Mouse (Mus musculus): ENCODE data around the gene Zfp788. TPM values are rescaled to one million over a fixed set of nuclear protein-coding genes. Genes with fewer than 3 reads are reported as not detected.
"Not testable (repeated sequence)": the region's sequence is repeated elsewhere in the genome, so short reads cannot be mapped to it uniquely, and the experiment has no call there.

Gene Zfp788
- total and polyA plus RNA-seq, 2 experiments from 2014 or later: 4.5 to 5.0 TPM

DNA sequence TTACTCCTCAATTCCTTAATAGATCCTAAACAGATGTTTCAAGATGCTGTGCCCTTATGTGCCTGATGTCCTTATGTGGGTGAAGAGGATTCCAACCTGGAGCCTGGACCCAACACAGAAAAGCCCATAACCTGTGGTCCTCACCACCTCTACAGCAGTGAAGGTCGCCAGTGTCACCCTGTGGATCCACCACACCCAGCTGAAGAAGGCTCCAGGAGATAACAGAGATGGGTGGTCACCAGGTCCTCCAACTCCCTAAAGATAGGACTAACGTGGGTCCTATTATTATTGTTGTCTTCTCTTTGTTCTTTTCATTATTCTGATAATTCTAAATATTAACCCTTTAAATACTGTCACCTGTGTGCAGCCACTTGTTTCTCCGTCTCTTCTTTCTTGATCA, 21.3 kb upstream of the Zfp788 start:
- TF ChIP-seq EP300 (IDR thresholded peaks at IDR 0.05; ENCODE audit: low read depth): no peak
- no peak for TF ChIP-seq CTCF (IDR thresholded peaks at IDR 0.05; ENCODE audit: low read depth)
- DNase-seq (ENCODE audit: low spot score) (no peak), ATAC-seq (ENCODE audit: insufficient read depth, low read depth) (no peak)
- 69% methylated on average over 3 of the region's 3 CpGs for WGBS
- Histone ChIP-seq H3K9me3 (replicated peaks; ENCODE audit: control insufficient read depth, low read length) (no peaks in the 10 kb centered on the region), H3K36me3 (replicated peaks; ENCODE audit: control insufficient read depth, insufficient read depth, low read length) (peaks cover 25% of the 10 kb centered on the region), H3K9ac (replicated peaks; ENCODE audit: low read depth, low read length) (no peak overlapping the region), H3K4me2 (ENCODE audit: low read depth, low read length) (no peak overlapping the region), H3K27ac (ENCODE audit: low read depth) (no peak overlapping the region), H3K4me3 (ENCODE audit: low read depth, low read length) (no peak overlapping the region), H3K27me3 (ENCODE audit: control insufficient read depth, insufficient read depth, low read length) (no peaks in the 10 kb centered on the region), H3K4me1 (ENCODE audit: control insufficient read depth, insufficient read depth) (no peaks in the 10 kb centered on the region)

GRCm38 (mm10) chr7:41616241-41616640, 16.8 kb upstream of the Zfp788 start:
- not testable (repeated sequence) for H3K27me3 ChIP-seq (ENCODE audit: control insufficient read depth, insufficient read depth, low read length); H3K4me2 ChIP-seq (ENCODE audit: low read depth, low read length); H3K9me3 ChIP-seq (replicated peaks; ENCODE audit: control insufficient read depth, low read length); ATAC-seq (ENCODE audit: insufficient read depth, low read depth); H3K27ac ChIP-seq (ENCODE audit: low read depth); H3K9ac ChIP-seq (replicated peaks; ENCODE audit: low read depth, low read length); H3K4me3 ChIP-seq (ENCODE audit: low read depth, low read length); DNase-seq (ENCODE audit: low spot score); H3K4me1 ChIP-seq (ENCODE audit: control insufficient read depth, insufficient read depth)
- 86% methylated on average over 1 of the region's 1 CpGs for WGBS
- H3K36me3 ChIP-seq (replicated peaks; ENCODE audit: control insufficient read depth, insufficient read depth, low read length): peaks cover 29% of the 10 kb centered on the region

GRCm38 (mm10) chr7:41633221-41633984, 400 bp downstream of the Zfp788 start:
- peak overlapping the region; percentile 82 for H3K4me2 ChIP-seq (ENCODE audit: low read depth, low read length)
- ATAC-seq (ENCODE audit: insufficient read depth, low read depth) (peak; percentile 96), DNase-seq (ENCODE audit: low spot score) (peak; percentile 97)
- no peaks in the 10 kb centered on the region for H3K27me3 ChIP-seq (ENCODE audit: control insufficient read depth, insufficient read depth, low read length)
- TF ChIP-seq CTCF (IDR thresholded peaks at IDR 0.05; ENCODE audit: low read depth) (no peak), EP300 (IDR thresholded peaks at IDR 0.05; ENCODE audit: low read depth) (no peak)
- peak overlapping the region; percentile 61 for H3K9ac ChIP-seq (replicated peaks; ENCODE audit: low read depth, low read length)
- H3K36me3 ChIP-seq (replicated peaks; ENCODE audit: control insufficient read depth, insufficient read depth, low read length): peaks cover 14% of the 10 kb centered on the region
- under 1% methylated on average over 26 of the region's 26 CpGs for WGBS
- peak overlapping the region; percentile 97 for H3K27ac ChIP-seq (ENCODE audit: low read depth)
- H3K9me3 ChIP-seq (replicated peaks; ENCODE audit: control insufficient read depth, low read length): 0 out of 2 replicates have a peak, but pooled peaks cover 5% of the 10 kb centered on the region
- H3K4me3 ChIP-seq (ENCODE audit: low read depth, low read length): peak overlapping the region; percentile 63
- H3K4me1 ChIP-seq (ENCODE audit: control insufficient read depth, insufficient read depth): peaks cover 3% of the 10 kb centered on the region; the same call in 1 of the 2 replicates

GRCm38 (mm10) chr7:41674326-41674725, 41.3 kb downstream of the Zfp788 start:
- not testable (repeated sequence) for ATAC-seq (ENCODE audit: insufficient read depth, low read depth); H3K27me3 ChIP-seq (ENCODE audit: control insufficient read depth, insufficient read depth, low read length); H3K36me3 ChIP-seq (replicated peaks; ENCODE audit: control insufficient read depth, insufficient read depth, low read length); DNase-seq (ENCODE audit: low spot score); H3K9ac ChIP-seq (replicated peaks; ENCODE audit: low read depth, low read length); H3K4me3 ChIP-seq (ENCODE audit: low read depth, low read length); H3K4me1 ChIP-seq (ENCODE audit: control insufficient read depth, insufficient read depth); H3K27ac ChIP-seq (ENCODE audit: low read depth); H3K9me3 ChIP-seq (replicated peaks; ENCODE audit: control insufficient read depth, low read length); H3K4me2 ChIP-seq (ENCODE audit: low read depth, low read length)
- WGBS: 40% methylated on average over 1 of the region's 1 CpGs

Other genes with a start within 250 kb of the Zfp788 start
- 3.9 and 12.3 TPM in 2 replicates for gene AI987944, start 239.8 kb upstream of the Zfp788 start, total RNA-seq (2014; rRNA removed; ENCODE audit: low replicate concordance)
- 9.1 and 9.8 TPM in 2 replicates for gene AI987944, start 239.8 kb upstream of the Zfp788 start, polyA plus RNA-seq (2015; fragmentation: Nextera tagmentation; extraction: Ambion mirVana)
- 0.04 and 0.54 TPM in 2 replicates for gene Vmn2r57, start 184.5 kb upstream of the Zfp788 start, total RNA-seq (2014; rRNA removed; ENCODE audit: low replicate concordance)
- 0.10 and 0.11 TPM in 2 replicates for gene Vmn2r57, start 184.5 kb upstream of the Zfp788 start, polyA plus RNA-seq (2015; fragmentation: Nextera tagmentation; extraction: Ambion mirVana)
- gene Gm20449, start 133.8 kb upstream of the Zfp788 start, total RNA-seq (2014; rRNA removed; ENCODE audit: low replicate concordance): 1.1 TPM in 1 of 2 replicates, not detected in the other
- 0.04 TPM in 1 of 2 replicates, not detected in the other for gene Gm20449, start 133.8 kb upstream of the Zfp788 start, polyA plus RNA-seq (2015; fragmentation: Nextera tagmentation; extraction: Ambion mirVana)
- 3.4 and 5.0 TPM in 2 replicates for gene AW146154, start 133.3 kb upstream of the Zfp788 start, total RNA-seq (2014; rRNA removed; ENCODE audit: low replicate concordance)
- 5.2 and 5.3 TPM in 2 replicates for gene AW146154, start 133.3 kb upstream of the Zfp788 start, polyA plus RNA-seq (2015; fragmentation: Nextera tagmentation; extraction: Ambion mirVana)
- gene Gm6871, start 59.5 kb upstream of the Zfp788 start, total RNA-seq (2014; rRNA removed; ENCODE audit: low replicate concordance): not detected in 2 replicates
- gene Gm6871, start 59.5 kb upstream of the Zfp788 start, polyA plus RNA-seq (2015; fragmentation: Nextera tagmentation; extraction: Ambion mirVana): not detected in 2 replicates
- gene 2610021A01Rik, start 34.0 kb upstream of the Zfp788 start, total RNA-seq (2014; rRNA removed; ENCODE audit: low replicate concordance): 1.4 and 5.0 TPM in 2 replicates
- gene 2610021A01Rik, start 34.0 kb upstream of the Zfp788 start, polyA plus RNA-seq (2015; fragmentation: Nextera tagmentation; extraction: Ambion mirVana): 3.7 and 4.5 TPM in 2 replicates
- not detected in 2 replicates for gene Vmn2r58, start 239.5 kb downstream of the Zfp788 start, total RNA-seq (2014; rRNA removed; ENCODE audit: low replicate concordance)
- gene Vmn2r58, start 239.5 kb downstream of the Zfp788 start, polyA plus RNA-seq (2015; fragmentation: Nextera tagmentation; extraction: Ambion mirVana): not detected in 2 replicates